Mouse (Mus musculus) cerebellum, postnatal 10 days (tissue): ENCODE results near the gene Tmem86a.

Experiments used
- DNase-seq, 2 experiments: peaks; one replicate each; pipeline ENCODE4 v3.0.0; 2021; ENCODE audit warnings: mixed read lengths in 2 of 2

Gene Tmem86a

GRCm38 (mm10) chr7:47077451-47077850 is 27.1 kb downstream of the Tmem86a start:
- DNase-seq, result peak; percentile 63 to 72

GRCm38 (mm10) chr7:47080868-47081267 is 30.5 kb downstream of the Tmem86a start:
- peak; percentile 39 to 42 for DNase-seq

GRCm38 (mm10) chr7:47081277-47081676 is 30.9 kb downstream of the Tmem86a start:
- DNase-seq, result peak; percentile 85 to 89

GRCm38 (mm10) chr7:47085075-47085474 is 34.7 kb downstream of the Tmem86a start:
- DNase-seq, result no peak

- no peak for DNase-seq
Observed at GRCm38 (mm10) chr7:47093935-47094334, 43.5 kb downstream of the Tmem86a start.

- no peak for DNase-seq
Observed at GRCm38 (mm10) chr7:47094969-47095368, 44.6 kb downstream of the Tmem86a start.

GRCm38 (mm10) chr7:47098044-47098443 is 47.6 kb downstream of the Tmem86a start:
- DNase-seq, result no peak

- DNase-seq, result no peak
Observed at GRCm38 (mm10) chr7:47099306-47099705, 48.9 kb downstream of the Tmem86a start.

GRCm38 (mm10) chr7:47100615-47101014 is 50.2 kb downstream of the Tmem86a start:
- no peak for DNase-seq

- DNase-seq, result no peak
Observed at GRCm38 (mm10) chr7:47102970-47103369, 52.6 kb downstream of the Tmem86a start.

GRCm38 (mm10) chr7:47103671-47104414 is 53.4 kb downstream of the Tmem86a start:
- DNase-seq, result no peak
